Mouse (Mus musculus) ES-Bruce4 (cell line): ENCODE results near the gene Rexo4.

Source experiments
- CTCF ChIP-seq: IDR thresholded peaks from one replicate; pipeline ENCODE4 v1.8.1; 2011; ENCODE audit warnings: low read depth, low read length
- EP300 ChIP-seq: IDR thresholded peaks from 2 replicates; pipeline ENCODE4 v1.6.1; 2011; ENCODE audit warnings: low read depth, low read length; ENCODE audit not compliant: insufficient read depth
- POLR2A ChIP-seq: IDR thresholded peaks from one replicate; pipeline ENCODE4 v1.8.1; 2011; ENCODE audit warnings: low read length; ENCODE audit not compliant: insufficient read depth

- TF ChIP-seq CTCF (no peak), POLR2A (no peak), EP300 (no peak)
These were observed 6.7 kb downstream of the Rexo4 start for GRCm38 (mm10) chr2:26957488-26957859.
